Mouse (Mus musculus): Measurements from ENCODE around the gene Hyou1.

- TF ChIP-seq POLR2A (IDR thresholded peaks at IDR 0.05; ENCODE audit: borderline replicate concordance, control insufficient read depth, low read depth, low read length) (no peak), CTCF (IDR thresholded peaks at IDR 0.05; ENCODE audit: control insufficient read depth, insufficient read depth, low read length) (no peak)
Measured at GRCm38 (mm10) chr9:44398551-44398950, 19.3 kb downstream of the Hyou1 start.

All from bone marrow, adult 2 months (tissue).